Mouse (Mus musculus): ENCODE measurements around the gene Ppp1r11.

GRCm38 (mm10) chr17:36957999-36958743 is 6.6 kb upstream of the Ppp1r11 start, which contains the start of the genes Znrd1 and Znrd1as:
- TF ChIP-seq CTCF (IDR thresholded peaks at IDR 0.05; ENCODE audit: control insufficient read depth, insufficient read depth, insufficient replicate concordance, low read depth, low read length) = no peak
- TF ChIP-seq POLR2A (IDR thresholded peaks at IDR 0.05; ENCODE audit: control insufficient read depth, low read depth, low read length) = peak; percentile 61
